Mouse (Mus musculus): ENCODE results near the gene Megf8.

Megf8 gene

DNA sequence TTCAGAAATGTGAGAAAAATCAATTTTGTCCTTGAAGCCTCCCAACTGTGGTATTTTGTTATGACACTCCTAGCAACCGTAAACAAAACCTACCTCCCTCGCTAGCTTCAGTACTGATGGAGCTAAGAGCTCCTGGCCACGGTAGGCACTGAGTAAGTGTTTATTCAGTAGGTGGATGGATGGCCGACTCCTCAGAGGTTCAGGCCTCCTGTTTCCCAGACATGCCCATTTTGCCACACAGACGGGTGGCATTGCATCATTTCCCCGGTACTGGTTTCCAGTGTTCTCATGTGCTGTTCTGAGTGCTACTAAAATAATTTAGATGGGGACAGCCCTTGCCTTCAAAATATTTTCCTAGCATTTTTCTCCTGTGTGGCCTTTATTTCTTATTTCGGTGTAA, 89.5 kb downstream of the Megf8 start:
- peak; percentile 64 for DNase-seq (ENCODE audit: low read depth)

DNA sequence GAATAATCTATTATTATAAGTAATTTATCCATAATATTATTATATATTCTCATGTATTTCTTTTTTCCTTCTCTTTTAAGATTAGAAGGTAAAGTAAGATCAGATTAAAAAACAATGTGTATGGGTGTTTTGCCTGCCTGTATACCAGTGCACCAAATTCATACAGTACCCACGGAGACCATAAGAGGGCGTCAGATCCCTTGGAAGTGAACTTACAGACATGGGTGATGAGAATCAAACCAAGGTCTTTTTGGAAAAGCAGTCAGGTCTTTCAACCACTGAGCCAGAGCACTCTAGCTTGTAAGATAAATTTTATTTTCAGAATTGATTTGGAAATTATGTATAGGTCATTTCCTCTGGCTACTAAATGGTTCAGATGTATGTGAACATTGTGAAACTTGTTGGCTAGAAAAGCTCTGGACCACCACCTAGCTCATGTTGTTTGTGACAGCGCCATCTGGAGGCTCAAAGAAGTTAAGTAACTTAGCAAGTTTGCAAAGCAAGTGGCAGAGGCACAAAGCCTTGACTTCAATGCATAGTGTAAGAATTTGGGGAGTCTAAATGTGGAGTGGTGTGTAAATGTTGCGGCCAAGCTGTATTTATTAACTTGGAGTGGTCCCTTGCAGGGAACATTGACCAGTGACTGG, 92.3 kb downstream of the Megf8 start:
- DNase-seq (ENCODE audit: low read depth) = peak; percentile 90

DNA sequence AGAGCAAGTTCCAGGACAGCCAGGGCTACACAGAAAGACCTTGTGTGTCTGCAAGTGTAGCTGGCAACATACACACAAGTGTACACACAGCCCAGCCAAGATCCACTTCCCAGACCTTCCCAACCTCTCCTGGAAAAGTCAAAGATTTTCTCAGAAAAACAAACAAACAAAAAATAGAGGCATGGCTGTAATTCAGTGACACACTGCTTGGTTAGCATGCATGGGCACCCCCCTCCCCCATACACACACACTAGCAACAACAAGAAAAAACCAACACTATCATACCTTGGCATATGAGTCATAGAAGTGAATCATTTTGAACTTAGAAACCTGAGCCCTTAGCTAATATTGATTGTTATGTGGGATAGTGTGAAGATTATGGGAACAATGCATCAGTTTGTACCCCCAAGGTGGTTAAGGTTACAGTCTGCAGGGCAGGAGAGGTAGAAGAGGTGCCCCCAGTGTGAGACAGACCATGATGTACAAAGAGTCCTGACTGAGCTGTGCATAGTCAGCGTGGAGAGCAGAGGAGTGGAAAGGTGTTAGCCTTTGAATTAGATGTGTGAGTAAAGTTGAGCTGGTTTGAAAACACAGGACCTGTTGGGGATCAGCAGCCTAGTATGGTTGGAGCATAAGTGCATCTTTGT, 94.1 kb downstream of the Megf8 start:
- no peak for DNase-seq (ENCODE audit: low read depth)

DNA sequence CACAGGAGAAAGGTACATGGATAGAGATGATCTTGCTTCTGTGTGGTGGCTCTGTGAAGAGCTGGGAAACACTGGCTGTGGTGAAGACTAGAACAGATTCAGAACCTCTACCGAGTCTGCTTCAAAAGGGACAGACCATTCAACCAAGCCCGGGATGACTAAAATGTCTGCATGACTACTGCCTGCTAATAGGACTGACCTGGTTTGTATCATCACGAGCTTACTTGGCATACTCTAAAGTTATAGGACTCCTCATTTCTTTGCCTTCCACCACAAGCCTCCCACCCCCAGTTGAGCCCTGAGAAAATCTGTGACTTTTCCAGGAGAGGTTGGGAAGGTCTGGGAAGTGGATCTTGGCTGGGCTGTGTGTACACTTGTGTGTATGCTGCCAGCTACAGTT, 94.9 kb downstream of the Megf8 start:
- no peak for DNase-seq (ENCODE audit: low read depth)

DNA sequence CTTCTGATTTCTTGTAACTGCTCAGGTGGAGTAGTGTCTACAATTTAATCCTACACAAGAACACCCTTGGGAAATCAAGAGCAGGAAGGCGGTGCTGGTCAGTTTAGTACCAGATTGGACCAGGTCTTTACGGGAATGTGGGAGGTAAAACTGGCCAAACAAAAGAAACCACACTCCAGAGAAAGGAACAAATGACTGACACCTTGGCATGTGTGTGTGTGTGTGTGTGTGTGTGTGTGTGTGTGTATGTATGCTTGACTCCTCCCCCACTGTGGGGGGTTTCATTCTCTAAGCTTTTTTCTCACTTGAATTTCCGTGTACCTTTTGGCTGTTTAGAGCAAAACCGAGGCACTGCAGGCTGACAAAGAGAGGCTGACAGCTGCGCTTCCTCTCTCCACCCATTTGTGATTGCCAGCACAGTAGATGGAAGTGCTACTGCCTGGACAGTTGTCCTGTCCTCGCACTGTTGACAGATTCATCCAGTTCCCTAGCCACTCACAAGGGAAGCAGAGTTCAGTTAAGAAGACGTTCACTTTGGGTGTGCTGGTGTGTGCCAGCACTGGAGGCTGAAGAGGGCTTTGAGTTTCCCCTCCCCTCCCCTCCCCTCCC, 96.0 kb downstream of the Megf8 start, which contains the start of gene Cxcl17:
Gene Cxcl17 (minus strand): TSS at position 54 of the 609 bp plus-strand sequence.
- DNase-seq (ENCODE audit: low read depth) = no peak
